Mouse (Mus musculus) skeletal muscle tissue, adult 2 months (tissue): ENCODE measurements at regions not wholly inside any gene's neighbourhood (a gene's known extent, or its start where the extent isn't known, plus 50 kb on each side); places are given as distances from the start of the nearest gene placed in this dataset.

Experiments
- DNase-seq: peaks from one replicate; pipeline ENCODE4 v3.0.0-alpha.2; 2012; ENCODE audit warnings: low read depth, low spot score

DNA sequence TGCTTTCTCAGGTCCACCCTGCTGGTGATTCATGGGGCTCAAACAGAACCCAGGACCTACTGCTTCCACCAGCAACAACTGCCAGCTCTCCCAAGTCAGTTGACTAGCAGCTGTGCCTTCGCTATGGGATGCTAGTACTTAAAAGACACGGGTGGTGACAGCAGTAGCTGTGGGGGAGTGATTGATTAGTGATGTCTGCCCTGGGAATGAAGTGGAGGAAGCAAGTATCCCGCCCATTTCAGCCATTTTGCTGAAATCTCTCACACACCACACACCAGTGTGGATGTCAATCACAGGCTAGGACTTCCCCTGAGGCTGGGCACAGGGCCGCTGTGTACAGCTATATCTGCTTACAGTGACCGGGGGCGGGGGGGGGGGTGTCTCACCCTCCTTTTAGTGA is 153.2 kb downstream of the Matn1 start:
- no peak for DNase-seq

DNA sequence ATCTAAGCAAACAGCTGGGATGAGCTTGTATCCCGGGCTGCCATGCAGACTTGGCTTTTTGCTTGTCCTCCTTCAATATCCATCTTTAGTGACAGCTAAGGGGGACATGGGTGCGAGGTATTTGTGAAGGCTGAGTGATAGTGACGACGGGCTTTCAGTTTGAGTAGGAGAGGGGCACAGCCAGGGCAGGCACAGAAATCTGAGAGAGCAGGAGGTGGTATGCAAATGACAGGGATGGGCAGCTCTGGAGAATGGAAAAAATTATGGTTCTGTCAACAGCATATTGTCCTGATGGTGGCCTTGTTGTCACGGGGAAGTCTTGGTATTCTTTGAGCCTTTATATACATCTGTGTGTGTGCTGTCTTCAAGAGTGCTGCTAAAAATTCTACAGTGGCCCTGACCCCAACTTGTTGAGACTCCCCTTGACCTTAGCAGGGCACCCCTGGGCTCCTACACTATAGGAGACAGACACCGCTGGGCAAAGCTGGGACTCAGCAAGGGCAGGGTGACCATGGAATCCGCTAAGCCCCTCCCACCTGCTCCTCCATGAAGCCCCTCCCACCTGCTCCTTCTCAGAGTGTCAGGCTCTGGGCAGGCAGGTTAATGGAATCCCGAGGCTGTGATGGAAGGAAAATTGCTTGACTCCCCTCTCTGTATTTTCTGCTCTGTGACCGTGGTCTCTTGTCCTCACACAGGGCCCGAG is 156.1 kb downstream of the Matn1 start:
- no peak for DNase-seq

DNA sequence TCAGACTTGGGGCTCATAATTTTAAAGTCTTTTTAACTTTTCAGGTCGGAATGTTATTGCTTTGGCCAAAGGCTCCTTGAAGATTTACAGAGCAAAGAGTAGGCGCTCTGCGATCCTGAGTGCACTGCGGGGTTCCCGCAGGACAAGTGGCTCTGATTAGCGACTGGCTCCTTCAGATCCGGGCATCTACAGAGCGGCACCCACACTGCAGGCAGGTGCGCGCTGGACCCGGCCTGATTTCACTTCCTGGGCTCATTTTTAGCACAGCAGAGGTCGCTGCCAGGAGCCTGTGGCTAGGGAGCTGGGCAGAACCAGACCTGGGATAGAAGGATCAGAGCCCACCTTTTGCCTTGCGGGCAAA is 156.6 kb downstream of the Matn1 start:
- no peak for DNase-seq

DNA sequence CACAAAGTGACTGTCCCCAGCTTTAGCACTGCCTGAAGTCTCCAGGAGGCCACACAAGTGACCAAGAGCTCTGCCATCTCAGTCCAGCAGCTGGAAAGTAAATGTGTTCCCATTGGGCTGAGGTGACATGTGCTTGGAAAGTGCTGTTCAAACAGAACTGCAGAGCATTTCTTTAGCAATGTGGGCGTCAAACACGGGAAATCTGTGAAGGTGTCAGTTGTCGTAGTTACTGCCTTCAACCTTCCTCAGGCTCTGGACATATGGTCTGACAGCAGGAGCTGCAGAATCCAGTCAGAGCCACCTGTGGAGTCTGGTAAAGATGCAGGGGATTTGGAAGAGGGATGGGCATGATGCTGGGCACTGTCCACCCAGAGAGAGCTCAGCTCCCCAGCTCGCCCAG is 158.0 kb downstream of the Matn1 start:
- no peak for DNase-seq

DNA sequence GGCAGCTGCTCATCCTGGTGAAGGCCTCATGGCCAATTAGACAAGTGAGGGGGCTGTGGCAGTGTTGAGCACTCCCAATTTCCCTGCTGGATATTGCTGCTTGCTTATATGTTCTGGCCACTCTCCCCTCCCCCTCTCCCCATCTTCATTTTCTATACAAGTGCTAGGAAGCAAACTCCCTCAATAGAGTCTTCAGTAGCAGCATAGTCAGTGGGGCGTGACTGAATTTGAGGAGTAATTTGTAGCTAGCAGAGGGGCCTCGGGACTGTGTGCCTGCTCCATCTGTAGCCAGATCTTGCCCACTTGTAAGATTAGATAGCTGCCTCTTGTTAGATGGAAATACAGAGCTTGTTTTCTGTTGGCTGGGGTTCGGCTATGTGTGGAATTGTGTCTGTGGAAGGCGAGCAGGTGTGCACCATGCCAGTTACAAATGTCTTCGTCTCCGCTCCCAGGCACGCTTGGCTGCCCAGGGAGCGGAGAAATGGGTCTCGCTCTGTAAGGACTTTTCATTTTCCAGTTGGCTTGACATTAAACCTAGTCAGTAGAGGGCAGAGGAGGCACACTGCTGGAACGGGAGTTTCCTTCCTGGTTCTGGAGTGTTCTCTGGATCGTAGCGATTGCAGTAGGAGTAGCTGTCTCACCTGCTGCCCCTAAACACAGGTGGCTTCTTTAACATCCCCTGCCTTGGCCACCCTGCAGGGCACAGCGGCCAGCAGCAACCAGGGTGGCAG is 163.1 kb downstream of the Matn1 start:
- no peak for DNase-seq

DNA sequence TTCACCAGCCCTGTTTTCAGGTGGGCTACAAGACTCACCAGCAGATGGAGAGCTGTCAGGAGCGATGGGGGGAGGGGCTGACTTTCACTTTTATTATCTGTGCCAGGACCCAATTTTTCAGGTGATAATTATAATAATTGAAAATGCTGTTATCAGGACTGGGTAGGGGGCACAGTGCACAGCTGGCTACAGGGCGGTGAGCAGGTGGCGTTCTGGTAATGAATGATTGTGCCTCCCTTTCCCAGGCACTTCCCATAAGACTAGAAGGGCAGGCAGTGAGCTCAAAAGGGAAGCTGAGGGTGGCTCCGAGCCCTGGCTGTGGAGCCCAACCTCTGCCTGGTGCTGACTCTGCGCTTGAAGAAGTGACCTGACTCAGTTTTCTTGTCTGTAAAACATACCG is 168.4 kb downstream of the Matn1 start:
- DNase-seq = no peak

DNA sequence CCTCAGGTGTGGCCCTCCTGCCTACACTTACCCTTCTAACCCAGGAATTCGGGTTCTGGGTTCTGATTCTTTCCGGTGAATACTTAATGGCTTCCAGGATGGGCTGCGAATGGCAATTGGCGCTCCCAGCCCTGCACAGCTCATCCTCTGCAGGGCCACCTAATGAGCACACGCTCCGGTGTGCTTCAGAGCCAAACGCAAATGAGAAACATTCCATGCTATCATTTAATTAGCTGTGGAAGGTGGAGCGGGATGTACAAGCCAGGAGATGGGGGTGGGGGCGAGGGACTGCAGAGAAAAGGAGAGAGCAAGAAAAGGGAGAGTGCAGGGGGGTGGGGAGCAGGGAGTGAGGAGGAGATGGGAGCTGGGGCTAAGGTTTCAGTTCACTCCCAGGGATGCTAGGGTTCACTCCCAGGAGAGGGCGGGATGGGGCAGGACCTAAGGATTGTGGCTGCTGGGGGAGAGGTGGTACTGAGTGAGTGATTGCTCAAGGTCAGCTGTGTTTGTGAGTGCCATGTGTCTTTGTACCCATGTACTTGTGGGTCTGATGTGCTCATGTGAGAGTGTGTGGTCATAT is 169.6 kb downstream of the Matn1 start:
- DNase-seq = no peak

DNA sequence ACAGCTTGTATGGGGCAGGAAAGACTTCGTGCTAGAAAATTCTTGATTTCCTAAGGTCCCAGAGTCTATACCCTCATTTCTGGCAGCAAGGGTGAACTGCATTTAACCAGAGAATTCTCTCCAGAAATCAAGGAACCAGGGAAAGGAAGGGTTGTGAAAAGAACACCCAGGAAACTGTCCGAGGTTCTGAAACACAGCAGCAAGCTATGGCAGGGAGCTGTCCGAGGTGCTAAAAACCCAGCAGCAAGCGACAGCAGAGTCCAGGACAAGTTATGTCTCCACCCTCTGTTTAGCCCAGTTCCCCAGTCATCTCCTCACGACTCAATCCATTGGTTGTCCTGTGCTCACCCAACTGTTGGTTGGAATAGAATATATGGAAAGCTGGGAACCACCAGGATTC is 171.1 kb downstream of the Matn1 start:
- peak; percentile 19 for DNase-seq

DNA sequence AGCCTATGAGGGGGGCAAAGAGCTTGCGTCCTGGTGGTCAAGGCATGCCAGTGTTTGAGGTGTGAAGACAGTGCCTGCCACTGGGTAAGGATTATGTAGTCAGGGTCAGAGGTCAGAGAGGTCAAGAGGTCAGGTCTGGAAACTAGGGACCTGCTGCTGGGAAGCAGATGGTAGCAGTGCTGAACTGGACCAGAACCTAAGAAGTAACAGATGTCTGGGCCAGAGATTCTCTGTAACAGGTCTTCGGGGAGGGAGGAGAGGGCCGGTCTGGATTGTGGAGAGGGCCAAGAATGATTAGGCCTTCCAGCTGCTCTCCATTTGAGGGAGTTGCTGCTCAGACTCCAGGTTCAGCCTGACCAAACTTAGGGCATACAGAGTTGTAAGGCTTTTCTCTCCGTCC is 174.4 kb downstream of the Matn1 start:
- no peak for DNase-seq

DNA sequence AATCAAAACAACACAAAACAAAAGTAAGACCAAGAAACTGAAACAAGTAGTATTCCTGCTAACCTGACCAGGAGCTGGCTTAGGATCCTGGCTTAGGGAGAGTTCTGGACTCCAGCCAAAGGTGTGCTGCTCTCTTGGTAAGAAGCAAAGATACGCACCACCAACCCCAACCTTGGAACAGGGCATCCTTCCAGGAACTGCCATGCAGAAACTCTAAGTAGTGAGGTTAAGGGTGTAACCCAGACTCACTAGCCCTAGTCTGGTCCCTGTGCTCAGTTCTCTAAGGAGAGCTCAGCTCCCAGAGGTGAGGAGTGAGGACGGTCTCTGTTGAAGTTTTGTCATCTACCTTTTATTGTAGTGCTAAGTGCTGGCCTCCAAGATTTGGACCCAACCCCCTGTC is 175.4 kb downstream of the Matn1 start:
- DNase-seq = no peak

DNA sequence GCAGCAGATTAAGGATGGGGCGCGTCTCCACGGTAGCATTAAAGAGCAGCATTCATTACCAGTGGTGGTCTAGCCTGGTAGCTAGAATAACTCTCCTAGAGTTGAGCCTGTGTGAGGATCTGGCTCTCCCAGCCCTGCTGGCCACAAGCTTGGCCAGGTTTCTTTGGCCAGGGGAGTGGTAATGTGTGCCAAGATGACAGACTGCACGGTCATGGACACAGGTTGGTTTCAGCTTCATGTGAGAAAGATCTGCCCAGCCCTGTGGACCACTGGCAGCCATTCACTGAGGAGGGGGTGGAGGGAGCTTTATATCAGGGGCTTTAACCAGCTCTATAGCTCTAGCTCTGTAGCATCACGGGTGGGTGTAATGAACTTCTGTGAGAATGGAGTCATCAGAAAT is 176.5 kb downstream of the Matn1 start:
- DNase-seq = no peak

DNA sequence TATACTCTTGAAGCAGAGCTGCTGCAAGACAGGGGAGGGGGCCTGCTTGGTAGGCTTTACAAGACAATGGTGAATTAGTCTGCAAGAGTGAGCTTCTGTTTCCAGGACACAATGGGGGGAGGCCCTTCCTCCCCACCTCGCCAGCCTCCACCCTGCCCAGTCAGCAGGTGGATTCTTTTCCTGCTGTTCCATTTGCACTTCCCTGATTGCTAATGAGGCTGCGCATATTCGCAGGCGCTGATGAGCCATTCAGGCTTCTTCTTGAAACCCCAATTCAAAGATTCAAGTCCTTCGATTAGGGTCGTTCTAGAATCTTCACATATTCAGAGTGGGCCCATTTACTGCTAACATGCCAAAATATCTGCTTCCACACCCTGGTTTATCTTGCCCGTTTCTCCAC is 181.8 kb downstream of the Matn1 start:
- DNase-seq = no peak

DNA sequence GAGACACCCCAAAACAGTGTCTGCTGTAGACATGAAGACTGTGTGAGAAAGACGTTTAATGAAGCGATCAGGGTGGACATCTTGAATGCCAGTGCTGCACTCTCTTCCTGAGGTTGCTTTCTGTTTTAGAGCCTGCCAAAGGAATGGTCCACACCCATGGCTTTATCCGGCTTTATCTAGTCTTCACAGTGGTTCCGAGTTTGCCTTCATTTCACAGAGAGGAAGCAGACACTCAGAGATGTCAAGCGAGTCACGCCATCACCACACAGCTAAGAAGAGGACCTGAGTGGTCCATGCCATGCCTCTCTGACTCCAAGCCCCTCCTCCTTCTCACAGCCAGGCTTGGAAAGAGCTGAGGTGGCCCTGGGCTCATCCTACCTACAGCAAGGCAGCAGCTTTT is 182.7 kb downstream of the Matn1 start:
- DNase-seq = no peak

DNA sequence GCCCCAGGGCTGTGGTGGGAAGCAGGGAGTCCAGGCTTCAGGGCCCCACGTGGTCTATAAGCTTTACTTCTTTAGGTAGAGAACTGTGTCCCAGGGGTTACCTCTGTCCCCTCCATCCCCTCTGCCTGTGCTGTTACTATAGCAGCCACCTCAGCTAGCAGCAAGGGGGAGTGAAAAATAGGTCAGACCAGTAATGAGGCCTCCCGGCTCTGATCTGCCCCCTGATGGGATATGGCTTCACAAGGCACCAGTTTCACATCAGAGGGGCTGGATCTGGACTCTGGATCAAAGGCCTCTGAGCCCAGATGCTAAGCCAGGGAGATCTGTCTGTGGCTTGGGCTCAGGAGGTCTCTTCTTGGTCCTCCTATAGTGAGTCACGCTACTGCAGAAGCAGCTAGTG is 184.5 kb downstream of the Matn1 start:
- DNase-seq = no peak

DNA sequence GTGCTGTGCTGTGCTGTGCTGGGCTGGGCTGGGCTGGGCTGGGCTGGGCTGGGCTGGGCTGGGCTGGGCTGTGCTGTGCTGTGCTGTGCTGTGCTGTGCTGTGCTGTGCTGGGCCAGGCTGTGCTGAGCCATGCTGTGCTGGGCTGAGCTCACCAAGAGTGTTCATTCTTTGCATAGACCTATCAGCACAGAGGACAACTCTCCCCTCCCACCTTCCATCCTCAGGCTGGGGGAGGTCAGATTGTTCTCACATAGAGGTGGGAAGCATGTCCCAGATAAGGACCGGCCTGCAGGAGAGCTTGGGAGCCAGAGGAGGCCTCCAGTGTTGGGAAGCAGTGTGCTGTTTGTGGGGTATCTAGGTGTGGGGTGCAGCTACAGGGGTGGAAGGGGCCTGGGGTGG is 188.0 kb downstream of the Matn1 start:
- DNase-seq = no peak

DNA sequence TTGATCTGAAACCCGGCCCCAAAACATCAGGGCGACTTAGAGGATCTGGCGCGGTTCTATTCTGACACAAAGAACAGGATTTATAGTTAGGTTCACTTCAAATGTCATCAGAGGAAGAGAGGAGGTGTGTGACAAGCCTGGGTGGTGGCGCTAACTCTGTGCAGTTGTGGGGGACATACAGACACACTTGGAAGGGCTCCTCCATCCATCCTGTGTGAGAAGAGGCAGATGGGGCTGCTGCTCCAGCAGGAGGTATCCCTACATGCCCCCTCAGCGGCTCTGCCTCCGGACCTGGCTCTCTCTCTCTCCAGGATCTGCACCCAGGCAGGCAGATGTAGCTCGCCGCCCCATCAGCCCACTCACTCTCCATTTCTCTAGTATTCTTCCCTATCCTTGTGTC is 188.6 kb downstream of the Matn1 start:
- no peak for DNase-seq

DNA sequence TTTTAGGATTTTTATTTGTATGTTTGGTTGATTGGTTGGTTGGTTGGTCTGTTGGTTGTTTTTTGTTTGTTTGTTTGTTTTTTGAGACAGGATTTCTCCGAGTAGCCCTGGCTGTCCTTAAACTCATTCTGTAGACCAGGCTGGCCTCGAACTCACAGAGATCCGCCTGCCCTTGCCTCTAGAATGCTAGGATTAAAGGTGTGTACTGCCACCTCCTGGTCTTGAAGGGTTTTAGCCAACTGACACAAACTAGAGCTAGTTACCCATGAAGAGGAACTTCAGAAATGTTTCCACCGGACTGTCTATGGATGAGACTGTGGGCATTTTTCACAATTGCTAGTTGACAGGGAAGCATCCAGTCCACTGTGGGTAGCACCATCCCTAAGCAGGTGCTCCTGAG is 191.7 kb downstream of the Matn1 start:
- no peak for DNase-seq

DNA sequence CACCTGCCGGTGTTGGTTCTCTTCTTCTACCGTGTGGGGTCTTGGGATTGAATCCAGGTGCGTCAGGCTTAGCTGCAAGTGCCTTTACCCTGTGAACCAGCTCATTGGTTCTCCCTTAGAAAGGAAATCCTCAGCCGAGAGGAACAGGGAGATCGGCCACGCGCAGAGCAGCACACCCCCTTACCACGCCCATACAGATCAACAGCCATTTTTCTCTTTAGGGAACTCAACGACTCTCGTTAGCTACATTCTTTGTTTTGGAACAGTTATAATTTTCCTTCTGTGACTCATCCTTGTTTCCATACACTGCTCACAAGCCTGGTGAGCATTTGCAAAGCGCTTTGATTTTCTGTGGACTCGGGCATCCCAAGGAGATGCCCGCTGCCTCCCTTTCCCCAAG is 194.7 kb downstream of the Matn1 start:
- no peak for DNase-seq

DNA sequence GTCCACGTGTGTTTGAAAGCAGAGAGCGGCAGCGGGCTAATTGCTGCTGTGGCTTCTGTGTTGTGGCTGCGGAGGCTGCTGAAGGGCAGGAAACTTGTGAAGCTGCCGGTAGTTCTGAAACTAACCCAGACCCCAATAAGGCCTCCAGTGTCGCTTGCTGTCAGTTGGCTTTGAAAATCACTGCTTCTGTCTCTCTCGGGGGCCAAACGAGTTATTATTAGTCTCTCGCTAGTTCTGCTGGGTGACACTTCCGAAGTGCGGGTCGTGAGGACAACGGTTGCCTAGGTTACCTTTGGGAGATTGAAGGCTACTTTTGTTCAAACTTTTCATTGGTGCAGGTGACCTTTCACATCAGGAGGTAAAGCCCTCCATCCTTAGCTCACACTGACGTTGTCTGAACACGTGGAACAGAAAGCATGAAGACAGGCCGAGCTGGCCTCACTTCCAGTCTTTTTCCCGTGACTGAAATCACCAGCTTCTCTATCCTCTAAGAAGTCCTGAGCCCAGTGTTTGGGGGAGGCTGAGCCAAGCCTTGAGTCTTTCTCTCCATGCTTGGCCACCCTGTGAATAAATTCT is 197.8 kb downstream of the Matn1 start:
- DNase-seq = no peak

DNA sequence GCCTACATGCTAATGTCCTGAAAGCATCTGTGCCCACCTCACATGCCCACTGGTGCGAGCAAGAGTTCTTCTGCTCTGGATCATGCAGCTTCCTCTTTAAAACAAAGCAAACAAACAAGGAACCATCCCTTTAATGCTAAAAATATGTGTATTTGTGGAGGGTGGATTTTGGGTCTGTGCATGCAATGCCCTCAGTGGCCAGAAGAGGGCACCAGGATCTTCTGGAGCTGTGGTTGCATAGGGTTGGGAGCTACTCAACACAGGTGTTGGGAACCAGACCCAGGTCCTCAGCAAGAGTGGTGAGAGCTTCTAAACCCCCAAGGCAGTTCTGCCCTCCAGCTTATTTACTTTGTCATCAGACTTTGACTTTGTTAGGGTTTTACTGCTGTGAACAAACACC is 201.3 kb downstream of the Matn1 start:
- DNase-seq = no peak

DNA sequence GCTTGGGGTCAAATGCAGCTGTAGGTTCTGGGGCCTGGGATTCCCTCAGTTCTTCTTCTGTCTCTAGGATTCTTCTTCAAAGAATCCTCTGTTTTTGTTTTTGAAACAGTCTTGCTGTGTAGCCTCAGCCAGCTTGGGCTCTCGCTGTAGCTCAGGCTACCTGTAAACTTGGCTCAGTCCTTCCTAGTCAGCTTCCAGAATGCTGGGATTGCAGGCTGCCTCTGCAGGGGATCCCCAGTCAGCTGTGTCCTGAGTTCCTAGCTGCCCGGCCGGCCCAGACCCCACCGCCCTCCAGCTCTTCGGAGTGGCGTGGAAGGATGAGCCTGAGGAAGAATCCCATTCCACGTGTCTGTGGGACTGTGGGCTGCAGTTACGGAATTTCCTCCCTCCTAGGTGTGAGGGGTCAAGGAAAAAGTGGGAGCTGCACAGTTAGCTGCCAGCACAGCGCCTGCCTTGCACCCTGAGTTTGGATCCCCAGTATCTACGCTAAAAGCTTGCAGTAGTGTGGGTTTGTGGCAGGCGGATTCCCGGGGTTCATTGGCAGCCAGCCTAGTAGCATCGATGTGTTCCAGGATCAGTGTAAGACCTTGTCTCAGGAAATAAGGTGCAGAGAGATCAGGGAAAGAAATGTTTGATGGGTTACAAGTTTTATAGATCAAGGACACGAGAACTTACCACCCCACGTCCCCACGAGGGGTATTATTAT is 204.0 kb downstream of the Matn1 start:
- no peak for DNase-seq

DNA sequence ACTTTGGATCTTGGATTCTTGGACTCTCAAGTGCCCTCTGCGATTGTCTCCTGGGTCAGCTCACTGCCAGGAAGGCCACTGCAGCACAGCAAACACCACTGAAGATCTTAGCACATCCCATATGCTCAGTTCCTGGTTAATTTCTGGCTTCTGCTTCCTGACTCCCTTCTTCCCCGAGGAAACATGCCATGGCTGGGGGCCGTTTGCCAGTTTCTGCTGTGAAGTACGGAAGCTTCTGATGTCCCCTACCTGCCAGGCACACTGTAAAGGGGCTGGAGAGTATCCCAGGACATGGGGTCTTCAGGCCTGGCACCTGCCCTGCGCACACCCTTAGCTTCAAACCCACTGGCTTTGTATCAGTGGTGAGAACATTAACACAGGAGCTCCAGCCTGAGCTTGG is 205.3 kb downstream of the Matn1 start:
- no peak for DNase-seq
